Mouse (Mus musculus): ENCODE results near the gene Acoxl. TPM values are rescaled to one million over a fixed set of nuclear protein-coding genes. Genes with fewer than 3 reads are reported as not detected.
A peak's percentile ranks its signal among the peaks of the same experiment; 100 is the strongest.

Acoxl gene
- polyA plus RNA-seq, 1 experiment = not detected

DNA sequence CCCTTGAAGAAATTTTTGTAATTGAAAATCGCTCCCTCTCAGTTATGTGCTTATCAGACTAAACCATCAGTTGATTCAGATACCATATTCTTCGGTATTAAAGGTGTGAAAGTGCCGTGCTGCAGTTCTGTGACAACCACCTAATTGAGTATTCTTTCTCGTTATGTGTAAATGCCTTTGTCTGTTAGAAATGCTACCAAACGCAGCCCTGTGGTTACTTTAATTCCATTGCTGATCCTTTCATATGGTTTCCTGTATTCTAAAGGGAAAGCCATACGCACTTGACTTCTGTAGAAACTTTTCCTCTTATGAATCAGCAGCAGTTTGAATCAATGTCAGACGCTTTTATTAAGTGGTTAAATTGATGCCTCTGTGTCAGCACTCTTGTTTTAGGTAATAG is 278.9 kb downstream of the Acoxl start:
- Histone ChIP-seq H3K4me3 (ENCODE audit: insufficient read depth, low read length) (no peak overlapping the region), H3K4me1 (ENCODE audit: control insufficient read depth, insufficient read depth, low read length) (no peaks in the 10 kb centered on the region), H3K27ac (ENCODE audit: insufficient read depth, low read length) (no peak overlapping the region)
- TF ChIP-seq POLR2A (IDR thresholded peaks at IDR 0.05; ENCODE audit: low read depth, low read length) (no peak), CTCF (IDR thresholded peaks at IDR 0.05; ENCODE audit: borderline replicate concordance, insufficient read depth, low read length) (no peak)

DNA sequence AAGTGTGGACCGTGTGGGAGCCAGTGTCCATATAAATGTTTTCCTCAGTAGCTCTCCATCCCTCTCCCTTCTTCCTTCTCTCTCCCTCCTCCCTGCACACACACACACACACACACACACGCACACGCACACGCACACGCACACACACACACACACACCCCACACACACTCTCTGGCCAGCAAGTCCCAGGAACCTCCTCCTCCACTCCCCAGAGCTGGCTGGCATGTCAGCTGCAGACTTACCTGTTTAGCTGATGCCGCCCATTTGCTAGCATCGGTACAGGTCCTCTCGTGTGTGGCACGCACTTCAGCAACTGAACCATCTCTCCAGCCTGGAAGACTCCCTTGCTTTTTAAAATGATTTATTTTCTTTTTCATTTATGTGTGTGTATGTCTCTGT is 280.3 kb downstream of the Acoxl start:
- Histone ChIP-seq H3K27ac (ENCODE audit: insufficient read depth, low read length) (no peak overlapping the region), H3K4me3 (ENCODE audit: insufficient read depth, low read length) (no peak overlapping the region), H3K4me1 (ENCODE audit: control insufficient read depth, insufficient read depth, low read length) (no peaks in the 10 kb centered on the region; the same call in 1 of the 2 replicates)
- TF ChIP-seq CTCF (IDR thresholded peaks at IDR 0.05; ENCODE audit: borderline replicate concordance, insufficient read depth, low read length) = no peak
- TF ChIP-seq POLR2A (IDR thresholded peaks at IDR 0.05; ENCODE audit: low read depth, low read length) = no peak

DNA sequence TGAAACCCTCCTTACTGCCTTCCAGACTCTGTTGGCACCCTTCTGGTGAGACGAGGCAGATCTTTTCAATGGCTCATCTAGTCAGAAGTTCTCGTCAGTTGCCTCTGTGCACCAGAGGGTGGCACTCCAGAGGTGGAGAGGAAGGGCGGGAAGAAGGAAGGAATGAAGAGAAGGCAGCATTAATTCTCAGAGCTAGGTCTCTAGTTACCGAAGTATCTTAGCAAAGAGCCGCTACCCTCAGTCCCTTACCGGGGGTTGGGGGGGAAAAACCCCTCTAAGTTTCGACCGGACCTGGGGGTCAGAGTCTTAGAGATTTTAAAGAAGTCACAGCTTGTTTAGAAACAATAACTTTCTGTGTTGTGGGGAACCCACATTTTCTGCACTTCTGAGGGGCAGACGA is 283.8 kb downstream of the Acoxl start:
- Histone ChIP-seq H3K27ac (ENCODE audit: insufficient read depth, low read length) (no peak overlapping the region), H3K4me1 (ENCODE audit: control insufficient read depth, insufficient read depth, low read length) (peaks cover 5% of the 10 kb centered on the region), H3K4me3 (ENCODE audit: insufficient read depth, low read length) (no peak overlapping the region)
- TF ChIP-seq POLR2A (IDR thresholded peaks at IDR 0.05; ENCODE audit: low read depth, low read length) (no peak), CTCF (IDR thresholded peaks at IDR 0.05; ENCODE audit: borderline replicate concordance, insufficient read depth, low read length) (peak; percentile 71; the same call in 1 of the 2 replicates)

DNA sequence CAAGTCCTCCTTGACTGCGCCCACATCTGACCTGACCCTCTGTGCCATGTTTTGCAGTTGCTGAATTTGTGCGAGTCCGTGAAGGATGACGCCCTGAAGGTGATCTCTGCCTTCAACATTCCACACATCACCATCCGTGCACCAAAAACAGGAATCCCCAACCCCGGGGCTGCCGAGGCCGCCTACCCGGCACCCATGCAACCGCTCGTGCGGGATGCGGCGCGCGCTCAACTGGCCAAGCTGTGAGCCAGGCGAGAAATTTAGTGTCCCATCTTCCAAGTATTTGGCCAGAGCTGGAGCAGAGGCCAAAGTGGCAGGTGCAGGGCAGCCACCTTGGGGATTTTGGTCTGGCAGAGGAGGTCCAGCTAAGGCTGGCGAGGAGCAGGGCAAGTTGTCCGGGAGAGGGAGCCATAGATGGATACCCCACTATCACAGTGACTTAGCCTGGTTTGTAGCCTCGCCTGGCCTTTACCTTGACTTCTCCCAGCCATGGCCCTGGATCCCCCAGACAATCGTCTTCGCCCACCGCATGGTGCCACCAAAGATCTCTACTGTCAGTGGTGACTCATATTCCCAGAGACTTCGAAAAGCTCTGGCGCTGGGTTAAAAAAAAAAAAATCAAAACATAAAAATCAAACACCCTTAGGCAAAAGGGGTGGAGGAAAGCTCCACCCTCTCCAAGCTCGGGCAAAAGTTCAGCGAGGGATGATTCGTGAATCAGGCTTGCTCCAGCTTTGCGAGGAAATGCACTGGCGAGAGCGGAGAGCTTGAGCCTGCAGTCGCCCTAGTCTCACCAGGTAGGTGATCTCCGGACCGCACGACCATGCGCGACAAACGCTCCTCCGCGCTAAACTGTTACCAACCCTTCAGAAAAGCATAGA is 284.5 kb downstream of the Acoxl start:
- no peak overlapping the region for H3K27ac ChIP-seq (ENCODE audit: insufficient read depth, low read length)

DNA sequence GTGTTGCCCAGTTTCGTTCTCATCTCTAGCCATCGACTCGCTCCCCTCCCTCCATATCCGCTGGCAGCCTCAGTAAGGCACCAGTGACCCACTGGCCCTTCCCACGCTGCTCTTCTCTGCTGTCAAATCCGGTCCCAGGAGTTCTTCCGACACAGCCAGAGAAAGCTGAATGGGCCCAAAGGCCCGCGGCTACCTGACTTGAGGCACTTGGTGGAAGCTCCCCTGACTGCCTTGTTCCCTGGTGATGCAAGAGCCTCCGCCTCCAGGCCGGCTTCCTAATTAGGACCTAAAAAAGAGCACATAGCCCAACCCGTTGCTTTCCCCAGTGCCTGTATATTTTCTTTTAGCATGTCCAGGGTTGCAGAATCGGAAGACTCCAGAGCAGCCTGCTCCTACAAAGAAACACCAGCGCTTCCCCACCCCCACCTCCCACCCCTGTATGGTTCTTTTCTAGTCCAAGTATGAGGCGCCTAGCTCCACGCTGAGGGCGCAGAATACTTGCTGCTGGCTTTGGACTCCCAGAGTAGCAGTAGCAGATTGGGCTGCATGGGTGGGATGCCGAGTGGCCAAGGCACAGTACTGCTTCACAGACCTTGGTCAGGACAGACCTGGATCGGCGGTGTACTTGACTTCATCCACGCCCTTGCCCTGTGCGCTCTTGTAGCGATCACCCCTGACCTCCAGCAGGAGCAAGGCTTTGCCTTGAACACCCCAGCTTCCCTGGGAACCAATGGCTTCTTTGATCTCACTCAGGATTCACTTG is 285.4 kb downstream of the Acoxl start:
- TF ChIP-seq POLR2A (IDR thresholded peaks at IDR 0.05; ENCODE audit: low read depth, low read length) (no peak), CTCF (IDR thresholded peaks at IDR 0.05; ENCODE audit: borderline replicate concordance, insufficient read depth, low read length) (no peak)
- no peak overlapping the region for H3K27ac ChIP-seq (ENCODE audit: insufficient read depth, low read length)
- H3K4me1 ChIP-seq (ENCODE audit: control insufficient read depth, insufficient read depth, low read length) = peaks cover 5% of the 10 kb centered on the region

More for the DNA sequence above, 284.5 kb downstream of the Acoxl start:
- H3K4me3 ChIP-seq (ENCODE audit: insufficient read depth, low read length) = peak overlapping the region; percentile 16; the same call in 1 of the 2 replicates
- peaks cover 5% of the 10 kb centered on the region for H3K4me1 ChIP-seq (ENCODE audit: control insufficient read depth, insufficient read depth, low read length)
- TF ChIP-seq POLR2A (IDR thresholded peaks at IDR 0.05; ENCODE audit: low read depth, low read length) (peak; percentile 46), CTCF (IDR thresholded peaks at IDR 0.05; ENCODE audit: borderline replicate concordance, insufficient read depth, low read length) (0 out of 2 replicates have a peak, but pooled peaks have one; percentile 12)

DNA sequence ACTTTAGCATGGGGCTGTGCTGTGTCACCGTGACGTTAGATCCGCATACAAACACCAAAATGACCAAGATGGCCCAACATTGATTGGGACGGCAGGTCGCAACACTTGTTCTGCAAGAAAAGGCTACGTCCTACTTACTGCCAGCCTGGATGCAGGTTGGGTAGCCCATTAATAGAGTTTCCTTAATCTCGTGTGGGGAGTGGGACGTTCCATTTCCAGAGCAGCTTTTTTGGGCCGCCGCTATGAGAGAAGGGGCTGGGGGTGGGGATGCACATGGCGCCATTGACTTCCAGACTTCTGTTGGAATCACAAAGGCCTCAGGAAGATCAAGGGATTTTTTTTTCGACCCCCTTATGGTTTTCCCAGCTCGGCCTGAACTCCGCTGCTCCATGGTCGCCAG is 286.0 kb downstream of the Acoxl start:
- no peak for TF ChIP-seq CTCF (IDR thresholded peaks at IDR 0.05; ENCODE audit: borderline replicate concordance, insufficient read depth, low read length)
- TF ChIP-seq POLR2A (IDR thresholded peaks at IDR 0.05; ENCODE audit: low read depth, low read length) = no peak
- no peak overlapping the region for H3K27ac ChIP-seq (ENCODE audit: insufficient read depth, low read length)
- H3K4me1 ChIP-seq (ENCODE audit: control insufficient read depth, insufficient read depth, low read length) = peaks cover 5% of the 10 kb centered on the region

More for the DNA sequence above, 285.4 kb downstream of the Acoxl start:
- peak overlapping the region; percentile 16 for H3K4me3 ChIP-seq (ENCODE audit: insufficient read depth, low read length)

DNA sequence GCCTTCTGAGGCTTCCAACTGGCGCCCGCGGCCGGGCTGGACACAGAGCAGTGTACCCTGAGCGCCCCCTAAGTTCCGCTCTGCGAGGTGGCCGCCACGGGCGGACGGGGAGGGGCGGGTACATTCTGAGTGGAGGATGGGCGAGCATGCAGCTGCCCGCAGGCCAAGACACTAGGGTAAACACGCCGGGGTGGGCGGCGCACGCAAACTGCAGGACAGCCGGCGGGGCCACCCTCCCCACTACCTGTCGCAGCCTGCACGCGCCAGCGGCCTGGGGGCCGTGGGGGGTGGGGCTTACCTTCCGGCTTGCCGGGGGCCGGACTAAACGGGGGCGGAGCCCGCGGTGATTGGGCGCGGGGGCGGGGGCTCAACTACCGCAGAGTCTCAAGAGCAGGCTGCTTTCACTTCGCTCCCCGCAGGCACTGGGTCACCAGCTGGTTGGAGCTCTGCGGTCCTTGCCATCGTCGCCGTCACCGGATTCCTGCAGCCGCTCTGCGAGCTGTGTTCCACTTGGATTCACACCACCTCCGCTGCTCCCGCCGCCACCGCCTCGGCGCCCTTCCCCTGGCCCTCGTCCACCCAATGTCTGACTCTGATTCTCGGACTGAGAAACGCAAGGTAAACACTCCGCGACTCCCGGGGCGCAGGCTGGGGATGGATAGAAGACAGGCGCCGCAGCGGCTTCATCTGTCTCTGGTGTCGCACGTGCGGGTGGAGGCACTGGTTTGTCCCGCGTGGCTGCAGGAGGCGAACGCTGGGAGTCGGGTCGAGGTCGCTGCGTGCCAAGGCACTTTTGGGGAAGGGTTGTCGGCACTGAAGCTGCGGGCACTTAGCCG is 287.2 kb downstream of the Acoxl start, which contains the start of gene Bcl2l11:
Bcl2l11 (plus strand) TSS at position 404 of the 836 bp plus-strand sequence.
- Histone ChIP-seq H3K4me1 (ENCODE audit: control insufficient read depth, insufficient read depth, low read length) (peaks cover 5% of the 10 kb centered on the region), H3K4me3 (ENCODE audit: insufficient read depth, low read length) (peak within 1 kb of the TSS; percentile 70), H3K27ac (ENCODE audit: insufficient read depth, low read length) (no peak within 1 kb of the TSS)
- TF ChIP-seq CTCF (IDR thresholded peaks at IDR 0.05; ENCODE audit: borderline replicate concordance, insufficient read depth, low read length) (0 out of 2 replicates have a peak, but pooled peaks have one; percentile 22), POLR2A (IDR thresholded peaks at IDR 0.05; ENCODE audit: low read depth, low read length) (peak; percentile 99)

More for the DNA sequence above, 286.0 kb downstream of the Acoxl start:
- no peak overlapping the region for H3K4me3 ChIP-seq (ENCODE audit: insufficient read depth, low read length)

DNA sequence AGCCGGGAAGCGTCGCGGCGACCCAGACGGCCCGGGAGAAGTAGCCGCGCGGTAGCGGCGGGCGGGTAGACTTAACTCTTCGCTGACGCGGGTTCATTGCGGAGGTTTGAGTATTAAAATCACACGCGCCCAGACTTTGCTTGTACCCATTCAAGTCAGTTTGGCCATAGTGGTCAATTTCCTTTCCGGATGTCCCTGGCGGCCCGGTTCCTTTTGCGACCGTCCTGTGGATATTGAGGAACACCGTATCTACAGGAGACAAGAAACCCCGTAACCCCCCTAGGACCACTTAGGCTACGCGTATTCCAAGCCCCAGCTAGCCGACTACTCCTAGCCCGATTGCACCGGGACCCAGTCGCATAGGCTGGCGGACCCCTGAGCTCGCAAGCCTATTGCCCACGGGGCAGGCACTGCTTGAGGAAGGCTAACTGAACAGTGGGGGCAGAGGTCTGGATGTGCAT is 287.9 kb downstream of the Acoxl start:
- TF ChIP-seq POLR2A (IDR thresholded peaks at IDR 0.05; ENCODE audit: low read depth, low read length) (no peak), CTCF (IDR thresholded peaks at IDR 0.05; ENCODE audit: borderline replicate concordance, insufficient read depth, low read length) (no peak)
- Histone ChIP-seq H3K27ac (ENCODE audit: insufficient read depth, low read length) (no peak overlapping the region), H3K4me1 (ENCODE audit: control insufficient read depth, insufficient read depth, low read length) (peaks cover 5% of the 10 kb centered on the region), H3K4me3 (ENCODE audit: insufficient read depth, low read length) (peak overlapping the region; percentile 70)
